Mouse (Mus musculus): ENCODE measurements around the gene Pfdn4.

GRCm38 (mm10) chr2:170450933-170451332 lies 45.3 kb upstream of the Pfdn4 start:
- TF ChIP-seq CTCF (IDR thresholded peaks at IDR 0.05; ENCODE audit: low read depth) (peak; percentile 94), EP300 (optimal IDR thresholded peaks at IDR 0.05) (no peak)
